Mouse (Mus musculus) adrenal gland, postnatal 14 days (tissue): ENCODE measurements around the gene Zbtb4. TPM values are rescaled to one million over a fixed set of nuclear protein-coding genes. Genes with fewer than 3 reads are reported as not detected.
A peak's percentile ranks its signal among the peaks of the same experiment; 100 is the strongest.

Experiments used
- DNase-seq: peaks from one replicate; pipeline ENCODE4 v3.0.0; 2021; ENCODE audit warnings: mixed read lengths
- total RNA-seq: library from RNA; stranded (reverse); gene quantifications from 2 replicates; pipeline ENCODE4 v1.2.3, GENCODE M21; 2021

The Zbtb4 gene
- total RNA-seq, 1 experiment from 2014 or later, result 39.9 TPM

- DNase-seq, result peak; percentile 79
Measured at GRCm38 (mm10) chr11:69800392-69801197, 34.9 kb downstream of the Zbtb4 start.

- peak; percentile 20 for DNase-seq
Measured at GRCm38 (mm10) chr11:69801379-69801977, 35.8 kb downstream of the Zbtb4 start, which contains the start of gene Fgf11. Fgf11 (minus strand) TSS chr11:69801857.

- DNase-seq, result peak; percentile 92
Measured at GRCm38 (mm10) chr11:69802648-69803105, 37.0 kb downstream of the Zbtb4 start.

- DNase-seq, result no peak
Measured at GRCm38 (mm10) chr11:69803328-69803727, 37.6 kb downstream of the Zbtb4 start.

- peak; percentile 90 for DNase-seq
Measured at GRCm38 (mm10) chr11:69803786-69804651, 38.3 kb downstream of the Zbtb4 start.

- peak; percentile 42 for DNase-seq
Measured at GRCm38 (mm10) chr11:69804652-69804940, 38.9 kb downstream of the Zbtb4 start.

- no peak for DNase-seq
Measured at GRCm38 (mm10) chr11:69804972-69805909, 39.5 kb downstream of the Zbtb4 start, which contains the start of gene Tmem102. Tmem102 (minus strand) TSS chr11:69805624.

GRCm38 (mm10) chr11:69806378-69806777, 40.7 kb downstream of the Zbtb4 start:
- no peak for DNase-seq

- DNase-seq, result no peak
Measured at GRCm38 (mm10) chr11:69807641-69808040, 41.9 kb downstream of the Zbtb4 start.

- no peak for DNase-seq
Measured at GRCm38 (mm10) chr11:69810280-69810679, 44.6 kb downstream of the Zbtb4 start.

GRCm38 (mm10) chr11:69815155-69815554, 49.4 kb downstream of the Zbtb4 start, which contains the start of gene Gm39566:
Gm39566 (minus strand) TSS chr11:69815298.
- no peak for DNase-seq

- no peak for DNase-seq
Measured at GRCm38 (mm10) chr11:69816520-69816919, 50.8 kb downstream of the Zbtb4 start.

- DNase-seq, result no peak
Measured at GRCm38 (mm10) chr11:69818365-69818764, 52.7 kb downstream of the Zbtb4 start, which contains the start of gene Spem2. Spem2 (minus strand) TSS chr11:69818465.

GRCm38 (mm10) chr11:69818871-69819270, 53.2 kb downstream of the Zbtb4 start:
- no peak for DNase-seq

GRCm38 (mm10) chr11:69822080-69822479, 56.4 kb downstream of the Zbtb4 start, which contains the start of gene Spem1:
Spem1 (minus strand) TSS chr11:69822180.
- no peak for DNase-seq

- DNase-seq, result no peak
Measured at GRCm38 (mm10) chr11:69823456-69823855, 57.7 kb downstream of the Zbtb4 start.

GRCm38 (mm10) chr11:69828832-69829231, 63.1 kb downstream of the Zbtb4 start:
- no peak for DNase-seq

- no peak for DNase-seq
Measured at GRCm38 (mm10) chr11:69833554-69833953, 67.8 kb downstream of the Zbtb4 start.
